Mouse (Mus musculus) heart, adult 2 months (tissue): Measurements from ENCODE around the gene OR5BS1P. TPM values are rescaled to one million over a fixed set of nuclear protein-coding genes. Genes with fewer than 3 reads are reported as not detected.

Experiments used
- DNase-seq, 2 experiments: peaks; one replicate each; pipeline ENCODE4 v3.0.0; 2021
- H3K27ac ChIP-seq: fragments of 200-600 bp; 2 replicates; pipeline ENCODE4 v1.8.1; 2022
- H3K27me3 ChIP-seq: fragments of 200-500 bp; 2 replicates; pipeline ENCODE4 v1.6.1; 2012; ENCODE audit warnings: mild to moderate bottlenecking, low read length, inconsistent platforms, mixed read lengths; ENCODE audit not compliant: control insufficient read depth, insufficient read depth
- H3K36me3 ChIP-seq: fragments of 200-500 bp; 2 replicates; pipeline ENCODE4 v1.6.1; 2012; ENCODE audit warnings: low read length, inconsistent platforms; ENCODE audit not compliant: control insufficient read depth, insufficient read depth
- H3K4me1 ChIP-seq: fragments of 200-500 bp; 2 replicates; pipeline ENCODE4 v1.6.1; 2011; ENCODE audit warnings: low read length; ENCODE audit not compliant: control insufficient read depth, insufficient read depth
- H3K4me3 ChIP-seq: fragments of 200-600 bp; 2 replicates; pipeline ENCODE4 v1.8.1; 2022
- H3K79me2 ChIP-seq: fragments of 200-500 bp; replicated peaks from 2 replicates; pipeline ENCODE4 v1.6.1; 2012; ENCODE audit warnings: mild to moderate bottlenecking, inconsistent platforms, low read length, moderate library complexity, mixed read lengths; ENCODE audit not compliant: control insufficient read depth, insufficient read depth
- H3K9ac ChIP-seq: fragments of 200-500 bp; 2 replicates; pipeline ENCODE4 v1.6.1; 2012; ENCODE audit warnings: low read depth, mild to moderate bottlenecking, control low read depth, inconsistent platforms, low read length, mixed read lengths
- EP300 ChIP-seq: fragments of 200-500 bp; IDR thresholded peaks from 2 replicates; pipeline ENCODE4 v1.6.1; 2011; ENCODE audit warnings: low read depth, low read length, control low read depth; ENCODE audit not compliant: insufficient read depth
- WGBS: fragments of 180-500 bp; shearing (Covaris S2); methylation state at CpG from one replicate; pipeline ENCODE4 v1.1.7; 2018; 5-methylcytosine and 5-hydroxymethylcytosine counted together
- intact Hi-C: fragments of 180-260 bp; cut with DNase I; formaldehyde crosslinking; loops from one replicate; pipeline ENCODE4 v1.15.1; 2025
- microRNA-seq, 2 experiments: library from miRNA; unstranded; fragments of <30 nt; microRNA quantifications; one replicate each; pipeline ENCODE4 v1.2.0; 2021
- polyA plus RNA-seq: library from polyadenylated mRNA; depleted of rRNA; stranded (reverse); fragments of >200 nt; gene quantifications from 2 replicates; pipeline ENCODE4 v1.2.3, GENCODE M21; 2012; rRNA removed
- total RNA-seq, 2 experiments: library from RNA; stranded (reverse); gene quantifications; 2 replicates each; pipeline ENCODE4 v1.2.3; 2021

OR5BS1P gene
- total and polyA plus RNA-seq, 3 experiments = not detected

GRCm38 (mm10) chr15:98528066-98528563 is 58.4 kb downstream of the OR5BS1P start:
- DNase-seq = no peak
- Histone ChIP-seq H3K27ac (no peak overlapping the region), H3K4me1 (peaks cover 3% of the 10 kb centered on the region), H3K9ac (no peak overlapping the region), H3K27me3 (no peaks in the 10 kb centered on the region), H3K36me3 (peaks cover 40% of the 10 kb centered on the region), H3K79me2 (peaks cover 2% of the 10 kb centered on the region; the same call in 1 of the 2 replicates), H3K4me3 (no peak overlapping the region)
- WGBS = 51% methylated on average over 5 of the region's 5 CpGs
- intact Hi-C loops = no loop called here
- TF ChIP-seq EP300 = no peak

Small RNA genes lying within 50 kb of the gene (microRNA-seq; reads per million reads assigned to microRNA genes)
- 3.4 to 3.5 reads per million in 2 experiments for gene Mir1291

Other genes with a start within 250 kb of the OR5BS1P start
- not detected for gene Gm44579, start 248.9 kb upstream of the OR5BS1P start, total RNA-seq
- not detected in 2 replicates for gene Gm44579, start 248.9 kb upstream of the OR5BS1P start, polyA plus RNA-seq
- not detected for gene Olfr287, start 248.8 kb upstream of the OR5BS1P start, total RNA-seq
- gene Olfr287, start 248.8 kb upstream of the OR5BS1P start, polyA plus RNA-seq = not detected in 2 replicates
- not detected for gene Olfr286, start 235.4 kb upstream of the OR5BS1P start, total RNA-seq
- gene Olfr286, start 235.4 kb upstream of the OR5BS1P start, polyA plus RNA-seq = not detected in 2 replicates
- gene H1fnt, start 212.6 kb upstream of the OR5BS1P start, total RNA-seq = not detected
- gene H1fnt, start 212.6 kb upstream of the OR5BS1P start, polyA plus RNA-seq = 0.18 TPM in 2 replicates
- 1 to 10 TPM; 5.2 to 6.4 TPM for gene Zfp641, start 173.7 kb upstream of the OR5BS1P start, total RNA-seq
- 2.6 and 4.5 TPM in 2 replicates for gene Zfp641, start 173.7 kb upstream of the OR5BS1P start, polyA plus RNA-seq
- gene Olfr285, start 152.5 kb upstream of the OR5BS1P start, total RNA-seq = not detected
- gene Olfr285, start 152.5 kb upstream of the OR5BS1P start, polyA plus RNA-seq = not detected in 2 replicates
- gene Olfr284, start 128.9 kb upstream of the OR5BS1P start, total RNA-seq = not detected
- gene Olfr284, start 128.9 kb upstream of the OR5BS1P start, polyA plus RNA-seq = not detected in 2 replicates
- not detected for gene Olfr283, start 89.0 kb upstream of the OR5BS1P start, total RNA-seq
- not detected in 2 replicates for gene Olfr283, start 89.0 kb upstream of the OR5BS1P start, polyA plus RNA-seq
- not detected for gene Olfr282, start 38.7 kb upstream of the OR5BS1P start, total RNA-seq
- gene Olfr282, start 38.7 kb upstream of the OR5BS1P start, polyA plus RNA-seq = not detected in 2 replicates
- not detected for gene Olfr281, start 17.3 kb upstream of the OR5BS1P start, total RNA-seq
- not detected in 2 replicates for gene Olfr281, start 17.3 kb upstream of the OR5BS1P start, polyA plus RNA-seq
- not detected for gene Lalba, start 12.8 kb downstream of the OR5BS1P start, total RNA-seq
- 0.45 TPM in 1 of 2 replicates, not detected in the other for gene Lalba, start 12.8 kb downstream of the OR5BS1P start, polyA plus RNA-seq
- not detected for gene Olfr279, start 22.5 kb downstream of the OR5BS1P start, total RNA-seq
- not detected in 2 replicates for gene Olfr279, start 22.5 kb downstream of the OR5BS1P start, polyA plus RNA-seq
- 10 to 100 TPM; 74.5 to 86.0 TPM for gene Kansl2, start 64.4 kb downstream of the OR5BS1P start, total RNA-seq
- 37.0 and 50.2 TPM in 2 replicates for gene Kansl2, start 64.4 kb downstream of the OR5BS1P start, polyA plus RNA-seq
- gene Ccnt1, start 101.0 kb downstream of the OR5BS1P start, total RNA-seq = 10 to 100 TPM; 26.8 to 27.6 TPM
- 9.3 and 15.4 TPM in 2 replicates for gene Ccnt1, start 101.0 kb downstream of the OR5BS1P start, polyA plus RNA-seq
- 1 to 10 TPM; 1.6 to 2.1 TPM for gene 4930415O20Rik, start 101.1 kb downstream of the OR5BS1P start, total RNA-seq
- gene 4930415O20Rik, start 101.1 kb downstream of the OR5BS1P start, polyA plus RNA-seq = not detected in 2 replicates
- 100 to 1,000 TPM; 153 to 220 TPM for gene Adcy6, start 140.2 kb downstream of the OR5BS1P start, total RNA-seq
- 136 and 211 TPM in 2 replicates for gene Adcy6, start 140.2 kb downstream of the OR5BS1P start, polyA plus RNA-seq
- 1 to 10 TPM; 2.6 to 2.7 TPM for gene Cacnb3, start 160.9 kb downstream of the OR5BS1P start, total RNA-seq
- 6.5 and 7.7 TPM in 2 replicates for gene Cacnb3, start 160.9 kb downstream of the OR5BS1P start, polyA plus RNA-seq
- 10 to 100 TPM; 47.9 to 55.4 TPM for gene Ddx23, start 193.0 kb downstream of the OR5BS1P start, total RNA-seq
- 18.9 and 30.7 TPM in 2 replicates for gene Ddx23, start 193.0 kb downstream of the OR5BS1P start, polyA plus RNA-seq
- gene Rnd1, start 207.6 kb downstream of the OR5BS1P start, total RNA-seq = 1 to 10 TPM; 1.1 to 1.3 TPM
- 2.6 and 3.3 TPM in 2 replicates for gene Rnd1, start 207.6 kb downstream of the OR5BS1P start, polyA plus RNA-seq
- gene Ccdc65, start 238.3 kb downstream of the OR5BS1P start, total RNA-seq = under 1 TPM; 0.11 to 0.16 TPM
- gene Ccdc65, start 238.3 kb downstream of the OR5BS1P start, polyA plus RNA-seq = 0.15 and 0.37 TPM in 2 replicates